Mouse (Mus musculus) ES-Bruce4 (cell line): ENCODE data around the gene Ccdc9.
A peak's percentile ranks its signal among the peaks of the same experiment; 100 is the strongest.

Experiments used
- CTCF ChIP-seq: IDR thresholded peaks from one replicate; pipeline ENCODE4 v1.8.1; 2011; ENCODE audit warnings: low read depth, low read length
- EP300 ChIP-seq: IDR thresholded peaks from 2 replicates; pipeline ENCODE4 v1.6.1; 2011; ENCODE audit warnings: low read depth, low read length; ENCODE audit not compliant: insufficient read depth

DNA sequence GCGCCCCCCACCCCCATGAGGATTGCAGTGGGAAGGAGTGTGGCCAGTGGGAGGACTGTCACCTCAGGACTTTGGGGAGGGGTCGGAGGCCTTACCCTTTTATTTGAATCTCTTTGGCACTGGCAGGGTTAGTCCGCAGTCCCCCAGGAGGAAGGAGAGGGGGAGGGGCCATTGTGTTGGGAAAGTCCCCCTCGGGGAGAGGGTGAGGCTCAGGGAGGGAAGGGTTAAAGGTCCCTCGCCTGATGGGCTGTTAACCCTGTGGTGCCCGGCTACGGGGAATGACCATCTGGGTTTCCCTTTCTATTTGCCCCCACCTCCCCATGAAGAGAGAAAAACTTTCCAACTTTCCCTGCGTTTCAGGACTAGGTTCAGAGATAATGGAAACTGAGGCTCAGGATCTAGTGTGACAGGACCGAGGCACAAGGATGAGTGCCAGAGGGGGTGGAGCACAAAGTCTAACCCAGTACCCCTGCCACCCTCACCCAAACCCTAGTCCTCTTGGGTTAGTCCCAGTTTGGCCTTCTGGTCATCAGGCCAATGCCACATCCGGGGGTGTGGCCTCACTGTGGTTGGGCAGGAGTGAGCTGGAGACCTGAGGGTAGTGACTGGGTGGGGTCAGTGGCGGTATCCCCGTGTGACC lies 26.2 kb upstream of the Ccdc9 start:
- TF ChIP-seq CTCF (no peak), EP300 (peak; percentile 62; the same call in 1 of the 2 replicates)
